Mouse (Mus musculus): ENCODE results near the gene Stk16. TPM values are rescaled to one million over a fixed set of nuclear protein-coding genes. Genes with fewer than 3 reads are reported as not detected.
"Not testable (repeated sequence)": the region's sequence is repeated elsewhere in the genome, so short reads cannot be mapped to it uniquely, and the experiment has no call there.

Gene Stk16
- polyA plus RNA-seq, 1 experiment from 2014 or later: 151 TPM

GRCm38 (mm10) chr1:75230335-75230994 is 19.8 kb downstream of the Stk16 start:
- no peaks in the 10 kb centered on the region for H3K9me3 ChIP-seq
- no peak overlapping the region for H3K27ac ChIP-seq
- no peak for DNase-seq (ENCODE audit: extremely low spot score, low spot score)
- WGBS: 76% methylated on average over 7 of the region's 7 CpGs
- peaks cover 9% of the 10 kb centered on the region for H3K4me1 ChIP-seq
- peaks cover 12% of the 10 kb centered on the region for H3K27me3 ChIP-seq (ENCODE audit: poor library complexity, severe bottlenecking)
- H3K36me3 ChIP-seq (replicated peaks): no peaks in the 10 kb centered on the region
- H3K4me3 ChIP-seq: no peak overlapping the region

- no peak for DNase-seq (ENCODE audit: extremely low spot score, low spot score)
- peaks cover 16% of the 10 kb centered on the region for H3K4me1 ChIP-seq
- H3K27me3 ChIP-seq (ENCODE audit: poor library complexity, severe bottlenecking): peaks cover 12% of the 10 kb centered on the region
- H3K4me3 ChIP-seq: no peak overlapping the region
- H3K27ac ChIP-seq: no peak overlapping the region
- no peaks in the 10 kb centered on the region for H3K36me3 ChIP-seq (replicated peaks)
- 80% methylated on average over 4 of the region's 4 CpGs for WGBS
- no peaks in the 10 kb centered on the region for H3K9me3 ChIP-seq
Measured at GRCm38 (mm10) chr1:75231224-75231623, 20.6 kb downstream of the Stk16 start.

GRCm38 (mm10) chr1:75231664-75232152 is 21.1 kb downstream of the Stk16 start, which contains the start of gene A630095N17Rik:
Gene A630095N17Rik, minus strand, starts transcription at chr1:75232102.
- DNase-seq (ENCODE audit: extremely low spot score, low spot score): no peak
- H3K4me1 ChIP-seq: peaks cover 21% of the 10 kb centered on the region
- no peak within 1 kb of the TSS for H3K27ac ChIP-seq
- H3K36me3 ChIP-seq (replicated peaks): no peaks in the 10 kb centered on the region
- peaks cover 12% of the 10 kb centered on the region for H3K27me3 ChIP-seq (ENCODE audit: poor library complexity, severe bottlenecking)
- WGBS: 74% methylated on average over 5 of the region's 5 CpGs
- H3K9me3 ChIP-seq: no peaks in the 10 kb centered on the region
- no peak within 1 kb of the TSS for H3K4me3 ChIP-seq

GRCm38 (mm10) chr1:75232489-75232888 is 21.9 kb downstream of the Stk16 start:
- H3K9me3 ChIP-seq; H3K4me3 ChIP-seq; DNase-seq (ENCODE audit: extremely low spot score, low spot score); H3K27ac ChIP-seq; H3K36me3 ChIP-seq (replicated peaks): not testable (repeated sequence)
- H3K27me3 ChIP-seq (ENCODE audit: poor library complexity, severe bottlenecking): peaks cover 12% of the 10 kb centered on the region
- H3K4me1 ChIP-seq: peaks cover 29% of the 10 kb centered on the region
- WGBS: 67% methylated on average over 4 of the region's 4 CpGs

- Histone ChIP-seq H3K36me3 (replicated peaks) (peaks cover 7% of the 10 kb centered on the region), H3K4me1 (peaks cover 30% of the 10 kb centered on the region), H3K4me3 (no peak overlapping the region), H3K27ac (no peak overlapping the region), H3K27me3 (ENCODE audit: poor library complexity, severe bottlenecking) (peaks cover 12% of the 10 kb centered on the region), H3K9me3 (no peaks in the 10 kb centered on the region)
- peak; percentile 53 for DNase-seq (ENCODE audit: extremely low spot score, low spot score)
- 5% methylated on average over 8 of the region's 8 CpGs for WGBS
Measured at GRCm38 (mm10) chr1:75234606-75235005, 24.0 kb downstream of the Stk16 start.

GRCm38 (mm10) chr1:75236117-75237050 is 25.7 kb downstream of the Stk16 start, which contains the start of gene Dnajb2:
Gene Dnajb2, plus strand, starts transcription at chr1:75236406.
- peaks cover 30% of the 10 kb centered on the region for H3K4me1 ChIP-seq
- DNase-seq (ENCODE audit: extremely low spot score, low spot score): peak; percentile 82
- H3K27me3 ChIP-seq (ENCODE audit: poor library complexity, severe bottlenecking): peaks cover 12% of the 10 kb centered on the region
- H3K27ac ChIP-seq: peak within 1 kb of the TSS; percentile 91
- WGBS: under 1% methylated on average over 63 of the region's 64 CpGs
- H3K9me3 ChIP-seq: no peaks in the 10 kb centered on the region
- H3K4me3 ChIP-seq: peak within 1 kb of the TSS; percentile 79
- H3K36me3 ChIP-seq (replicated peaks): peaks cover 18% of the 10 kb centered on the region

GRCm38 (mm10) chr1:75239591-75239990 is 29.0 kb downstream of the Stk16 start:
- 86% methylated on average over 10 of the region's 10 CpGs for WGBS
- Histone ChIP-seq H3K27ac (no peak overlapping the region), H3K27me3 (ENCODE audit: poor library complexity, severe bottlenecking) (peaks cover 6% of the 10 kb centered on the region), H3K36me3 (replicated peaks) (peaks cover 33% of the 10 kb centered on the region), H3K4me3 (no peak overlapping the region), H3K4me1 (peaks cover 28% of the 10 kb centered on the region), H3K9me3 (no peaks in the 10 kb centered on the region)
- no peak for DNase-seq (ENCODE audit: extremely low spot score, low spot score)

- no peak for DNase-seq (ENCODE audit: extremely low spot score, low spot score)
- WGBS: 89% methylated on average over 14 of the region's 14 CpGs
- Histone ChIP-seq H3K4me1 (peaks cover 16% of the 10 kb centered on the region), H3K4me3 (no peak overlapping the region), H3K27me3 (ENCODE audit: poor library complexity, severe bottlenecking) (no peaks in the 10 kb centered on the region), H3K27ac (no peak overlapping the region), H3K9me3 (no peaks in the 10 kb centered on the region), H3K36me3 (replicated peaks) (peaks cover 33% of the 10 kb centered on the region)
Measured at GRCm38 (mm10) chr1:75243411-75243810, 32.8 kb downstream of the Stk16 start.

GRCm38 (mm10) chr1:75244175-75244826 is 33.7 kb downstream of the Stk16 start:
- Histone ChIP-seq H3K36me3 (replicated peaks) (peaks cover 29% of the 10 kb centered on the region), H3K9me3 (no peaks in the 10 kb centered on the region), H3K4me3 (no peak overlapping the region), H3K4me1 (peaks cover 18% of the 10 kb centered on the region), H3K27ac (no peak overlapping the region), H3K27me3 (ENCODE audit: poor library complexity, severe bottlenecking) (no peaks in the 10 kb centered on the region)
- WGBS: 85% methylated on average over 12 of the region's 12 CpGs
- DNase-seq (ENCODE audit: extremely low spot score, low spot score): no peak

GRCm38 (mm10) chr1:75244836-75245235 is 34.2 kb downstream of the Stk16 start:
- peaks cover 26% of the 10 kb centered on the region for H3K36me3 ChIP-seq (replicated peaks)
- H3K9me3 ChIP-seq: no peaks in the 10 kb centered on the region
- DNase-seq (ENCODE audit: extremely low spot score, low spot score): no peak
- no peak overlapping the region for H3K27ac ChIP-seq
- H3K27me3 ChIP-seq (ENCODE audit: poor library complexity, severe bottlenecking): no peaks in the 10 kb centered on the region
- peaks cover 18% of the 10 kb centered on the region for H3K4me1 ChIP-seq
- H3K4me3 ChIP-seq: no peak overlapping the region
- 20% methylated on average over 4 of the region's 4 CpGs for WGBS

GRCm38 (mm10) chr1:75247071-75247930 is 36.7 kb downstream of the Stk16 start:
- Histone ChIP-seq H3K4me3 (no peak overlapping the region), H3K36me3 (replicated peaks) (peaks cover 12% of the 10 kb centered on the region), H3K27ac (no peak overlapping the region), H3K9me3 (no peaks in the 10 kb centered on the region), H3K4me1 (peaks cover 32% of the 10 kb centered on the region), H3K27me3 (ENCODE audit: poor library complexity, severe bottlenecking) (peaks cover 7% of the 10 kb centered on the region)
- 85% methylated on average over 16 of the region's 16 CpGs for WGBS
- DNase-seq (ENCODE audit: extremely low spot score, low spot score): no peak

All from forebrain, embryonic 10.5 days (tissue).